Mouse (Mus musculus) hindbrain, embryonic 10.5 days (tissue): Measurements from ENCODE around the gene Cript. TPM values are rescaled to one million over a fixed set of nuclear protein-coding genes. Genes with fewer than 3 reads are reported as not detected.

Source experiments
- DNase-seq: peaks from one replicate; pipeline ENCODE4 v3.0.0-alpha.2; 2017; ENCODE audit warnings: low spot score
- H3K27ac ChIP-seq: fragments of 300-500 bp; sonication (generic); 2 replicates; pipeline ENCODE4 v1.5.1; 2016; ENCODE audit warnings: mild to moderate bottlenecking, moderate library complexity
- H3K27me3 ChIP-seq: fragments of 300-500 bp; sonication (generic); 2 replicates; pipeline ENCODE4 v1.6.1; 2016; ENCODE audit warnings: mild to moderate bottlenecking; ENCODE audit not compliant: poor library complexity, insufficient read depth, severe bottlenecking
- H3K36me3 ChIP-seq: fragments of 300-500 bp; sonication (generic); 2 replicates; pipeline ENCODE4 v1.6.1; 2016; ENCODE audit warnings: mild to moderate bottlenecking, moderate library complexity
- H3K4me1 ChIP-seq: fragments of 300-500 bp; sonication (generic); replicated peaks from 2 replicates; pipeline ENCODE4 v1.6.1; 2016; ENCODE audit warnings: mild to moderate bottlenecking
- H3K4me3 ChIP-seq: fragments of 300-500 bp; sonication (generic); 2 replicates; pipeline ENCODE4 v1.5.1; 2016; ENCODE audit warnings: mild to moderate bottlenecking, moderate library complexity
- H3K9me3 ChIP-seq: fragments of 300-500 bp; sonication (generic); 2 replicates; pipeline ENCODE4 v1.6.1; 2016; ENCODE audit warnings: mild to moderate bottlenecking, moderate library complexity
- WGBS: fragments of 180-500 bp; shearing (Covaris S2); methylation state at CpG from one replicate; pipeline ENCODE4 v1.1.7; 2016; 5-methylcytosine and 5-hydroxymethylcytosine counted together
- polyA plus RNA-seq: library from polyadenylated mRNA; unstranded; fragments of >200 nt; fragmentation: Nextera tagmentation; extraction: Ambion mirVana; gene quantifications from 2 replicates; pipeline ENCODE4 v1.2.1, GENCODE M21; 2016

Gene Cript
- polyA plus RNA-seq, 1 experiment from 2014 or later = 195 TPM

- DNase-seq = no peak
- Histone ChIP-seq H3K27me3 (no peaks in the 10 kb centered on the region), H3K4me3 (no peak overlapping the region), H3K36me3 (no peaks in the 10 kb centered on the region), H3K4me1 (no peaks in the 10 kb centered on the region), H3K9me3 (no peaks in the 10 kb centered on the region), H3K27ac (no peak overlapping the region)
- 87% methylated on average over 7 of the region's 7 CpGs for WGBS
Observed at GRCm38 (mm10) chr17:87080724-87081123, 55.4 kb downstream of the Cript start.

GRCm38 (mm10) chr17:87082547-87082946, 57.2 kb downstream of the Cript start:
- H3K27me3 ChIP-seq = no peaks in the 10 kb centered on the region
- DNase-seq = no peak
- H3K4me3 ChIP-seq = no peak overlapping the region
- no peaks in the 10 kb centered on the region for H3K36me3 ChIP-seq
- no peaks in the 10 kb centered on the region for H3K4me1 ChIP-seq
- 85% methylated on average over 4 of the region's 4 CpGs for WGBS
- H3K27ac ChIP-seq = no peak overlapping the region
- H3K9me3 ChIP-seq = no peaks in the 10 kb centered on the region

- H3K36me3 ChIP-seq = no peaks in the 10 kb centered on the region
- no peak overlapping the region for H3K4me3 ChIP-seq
- H3K4me1 ChIP-seq = no peaks in the 10 kb centered on the region
- no peaks in the 10 kb centered on the region for H3K9me3 ChIP-seq
- no peak for DNase-seq
- H3K27me3 ChIP-seq = no peaks in the 10 kb centered on the region
- H3K27ac ChIP-seq = no peak overlapping the region
- 87% methylated on average over 5 of the region's 5 CpGs for WGBS
Observed at GRCm38 (mm10) chr17:87083671-87084070, 58.3 kb downstream of the Cript start.

Other genes starting within 250 kb of the Cript start
- gene Tmem247, start 108.2 kb upstream of the Cript start, polyA plus RNA-seq = not detected in 2 replicates
- not detected in 2 replicates for gene Atp6v1e2, start 77.7 kb upstream of the Cript start, polyA plus RNA-seq
- gene Rhoq, start 62.5 kb upstream of the Cript start, polyA plus RNA-seq = 8.4 and 9.7 TPM in 2 replicates
- 43.4 and 50.4 TPM in 2 replicates for gene Pigf, start 144 bp upstream of the Cript start, polyA plus RNA-seq
- gene Socs5, start 82.1 kb downstream of the Cript start, polyA plus RNA-seq = 7.5 and 8.8 TPM in 2 replicates
- gene Mcfd2, start 240.4 kb downstream of the Cript start, polyA plus RNA-seq = 70.1 and 73.3 TPM in 2 replicates